Mouse (Mus musculus) heart, embryonic 14.5 days (tissue): ENCODE data around the gene Jpt2. TPM values are rescaled to one million over a fixed set of nuclear protein-coding genes. Genes with fewer than 3 reads are reported as not detected.

ENCODE experiments used
- ATAC-seq: fragments of 200-750 bp; cut with Nextera tagmentation; 2 replicates; pipeline ENCODE4 v1.8.0; 2017; ENCODE audit warnings: low read depth, moderate TSS enrichment; ENCODE audit not compliant: insufficient number of reproducible peaks, insufficient read depth, low FRiP score
- H3K27ac ChIP-seq, 2 experiments: fragments of 200-500 bp in 1 of 2; fragments of 300-500 bp in 1 of 2; sonication (generic) in 1 of 2; replicated peaks in 1 of 2; 2 replicates each; pipeline ENCODE4 v1.5.1; 2012 to 2014; ENCODE audit warnings: low read depth in 2 of 2, low read length in 2 of 2, control low read depth in 1 of 2, mild to moderate bottlenecking in 1 of 2, mixed read lengths in 1 of 2; ENCODE audit not compliant: control insufficient read depth in 1 of 2, insufficient read depth in 1 of 2
- H3K27me3 ChIP-seq: fragments of 300-500 bp; sonication (generic); 2 replicates; pipeline ENCODE4 v1.6.1; 2014; ENCODE audit warnings: mild to moderate bottlenecking, low read length, control low read depth; ENCODE audit not compliant: control insufficient read depth, insufficient read depth
- H3K36me3 ChIP-seq: fragments of 300-500 bp; sonication (generic); 2 replicates; pipeline ENCODE4 v1.6.1; 2014; ENCODE audit warnings: mild to moderate bottlenecking, control low read depth, low read length, mixed read lengths; ENCODE audit not compliant: control insufficient read depth, insufficient read depth
- H3K4me1 ChIP-seq, 2 experiments: fragments of 200-500 bp in 1 of 2; fragments of 300-500 bp in 1 of 2; sonication (generic) in 1 of 2; 2 replicates each; pipeline ENCODE4 v1.6.1; 2012 to 2014; ENCODE audit warnings: low read length in 2 of 2, control low read depth in 1 of 2, mixed read lengths in 1 of 2; ENCODE audit not compliant: control insufficient read depth in 2 of 2, insufficient read depth in 2 of 2
- H3K4me2 ChIP-seq: fragments of 300-500 bp; sonication (generic); 2 replicates; pipeline ENCODE4 v1.6.1; 2014; ENCODE audit warnings: mild to moderate bottlenecking, low read length
- H3K4me3 ChIP-seq, 2 experiments: fragments of 200-500 bp in 1 of 2; fragments of 300-500 bp in 1 of 2; sonication (generic) in 1 of 2; 2 replicates each; pipeline ENCODE4 v1.5.1; 2012 to 2014; ENCODE audit warnings: low read length in 2 of 2, mild to moderate bottlenecking in 2 of 2, control low read depth in 1 of 2, low read depth in 1 of 2, moderate library complexity in 1 of 2; ENCODE audit not compliant: control insufficient read depth in 1 of 2, insufficient read depth in 1 of 2
- H3K9ac ChIP-seq: fragments of 300-500 bp; sonication (generic); 2 replicates; pipeline ENCODE4 v1.6.1; 2014; ENCODE audit warnings: mild to moderate bottlenecking, low read length
- H3K9me3 ChIP-seq: fragments of 300-500 bp; sonication (generic); 2 replicates; pipeline ENCODE4 v1.6.1; 2016; ENCODE audit warnings: low read length, control low read depth; ENCODE audit not compliant: control insufficient read depth
- WGBS: fragments of 180-500 bp; shearing (Covaris S2); extraction: QIAGEN DNeasy Blood & Tissue Kit; methylation state at CpG from one replicate; pipeline ENCODE4 v1.1.7; 2014; 5-methylcytosine and 5-hydroxymethylcytosine counted together
- polyA plus RNA-seq: library from polyadenylated mRNA; unstranded; fragments of >200 nt; fragmentation: Nextera tagmentation; extraction: Ambion mirVana; gene quantifications from 2 replicates; pipeline ENCODE4 v1.2.1, GENCODE M21; 2014

Jpt2 gene
- polyA plus RNA-seq, 1 experiment from 2014 or later: 63.1 TPM

GRCm38 (mm10) chr17:24894061-24894994 lies 66.2 kb downstream of the Jpt2 start:
- 9% methylated on average over 31 of the region's 31 CpGs for WGBS
- no peak for ATAC-seq
- H3K4me3 ChIP-seq: peak overlapping the region; percentile 69 to 81
- peak overlapping the region; percentile 72 for H3K4me2 ChIP-seq
- peaks cover 70% of the 10 kb centered on the region for H3K36me3 ChIP-seq
- H3K9me3 ChIP-seq: no peaks in the 10 kb centered on the region
- peaks cover 13 to 34% of the 10 kb centered on the region in 2 experiments for H3K4me1 ChIP-seq
- peak overlapping the region; percentile 91 for H3K9ac ChIP-seq
- H3K27me3 ChIP-seq: no peaks in the 10 kb centered on the region
- H3K27ac ChIP-seq: peak overlapping the region; percentile 68 to 84

- Histone ChIP-seq H3K36me3 (peaks cover 70% of the 10 kb centered on the region), H3K4me1 (peaks cover 13 to 27% of the 10 kb centered on the region in 2 experiments), H3K9ac (no peak overlapping the region), H3K27me3 (no peaks in the 10 kb centered on the region), H3K4me2 (no peak overlapping the region), H3K9me3 (no peaks in the 10 kb centered on the region), H3K27ac (no peak overlapping the region), H3K4me3 (no peak overlapping the region)
- no peak for ATAC-seq
- 95% methylated on average over 2 of the region's 2 CpGs for WGBS
Measured at GRCm38 (mm10) chr17:24893276-24893675, 67.2 kb downstream of the Jpt2 start.

- no peaks in the 10 kb centered on the region for H3K27me3 ChIP-seq
- H3K4me3 ChIP-seq: no peak overlapping the region
- ATAC-seq: no peak
- H3K9me3 ChIP-seq: no peaks in the 10 kb centered on the region
- H3K9ac ChIP-seq: no peak overlapping the region
- H3K4me2 ChIP-seq: no peak overlapping the region
- 89% methylated on average over 12 of the region's 12 CpGs for WGBS
- H3K27ac ChIP-seq: no peak overlapping the region
- H3K4me1 ChIP-seq: peaks cover 14 to 27% of the 10 kb centered on the region in 2 experiments
- peaks cover 70% of the 10 kb centered on the region for H3K36me3 ChIP-seq
Measured at GRCm38 (mm10) chr17:24892785-24893184, 67.7 kb downstream of the Jpt2 start.

GRCm38 (mm10) chr17:24891321-24891720 lies 69.2 kb downstream of the Jpt2 start:
- no peak overlapping the region for H3K27ac ChIP-seq
- no peak for ATAC-seq
- WGBS: 82% methylated on average over 12 of the region's 13 CpGs
- peaks cover 62% of the 10 kb centered on the region for H3K36me3 ChIP-seq
- H3K4me3 ChIP-seq: no peak overlapping the region
- H3K27me3 ChIP-seq: no peaks in the 10 kb centered on the region
- no peaks in the 10 kb centered on the region for H3K9me3 ChIP-seq
- H3K4me1 ChIP-seq: peaks cover 14 to 26% of the 10 kb centered on the region in 2 experiments
- H3K9ac ChIP-seq: no peak overlapping the region
- no peak overlapping the region for H3K4me2 ChIP-seq

GRCm38 (mm10) chr17:24890151-24891092 lies 70.1 kb downstream of the Jpt2 start:
- Histone ChIP-seq H3K4me3 (no peak overlapping the region), H3K4me2 (no peak overlapping the region), H3K9ac (no peak overlapping the region), H3K27ac (no peak overlapping the region), H3K9me3 (no peaks in the 10 kb centered on the region), H3K4me1 (peaks cover 15 to 23% of the 10 kb centered on the region in 2 experiments), H3K27me3 (no peaks in the 10 kb centered on the region), H3K36me3 (peaks cover 62% of the 10 kb centered on the region)
- 87% methylated on average over 19 of the region's 19 CpGs for WGBS
- ATAC-seq: no peak

- WGBS: 93% methylated on average over 3 of the region's 3 CpGs
- no peaks in the 10 kb centered on the region for H3K27me3 ChIP-seq
- H3K36me3 ChIP-seq: peaks cover 68% of the 10 kb centered on the region
Measured at GRCm38 (mm10) chr17:24888862-24889261, 71.6 kb downstream of the Jpt2 start.

More at GRCm38 (mm10) chr17:24888862-24889261, 71.6 kb downstream of the Jpt2 start:
- Histone ChIP-seq H3K27ac (no peak overlapping the region), H3K4me1 (peaks cover 11 to 21% of the 10 kb centered on the region in 2 experiments), H3K4me2 (no peak overlapping the region), H3K9ac (no peak overlapping the region), H3K9me3 (no peaks in the 10 kb centered on the region), H3K4me3 (no peak overlapping the region)
- no peak for ATAC-seq
